19 mouse cellular contexts compared by ENCODE assay signal in genomic region chr11:118397806-118398530, GRCm38 (mm10). TPM values are rescaled to one million over a fixed set of nuclear protein-coding genes. Genes with fewer than 3 reads are reported as not detected.
DNase-seq lines count a peak whose midpoint lies in the region.
"Had no signal": no experiment of that assay in that cellular context is flagged by ENCODE, and none has a peak within 500 bp of the region (broad histone marks: within the 10 kb centered on the region; RNA-seq: fewer than 3 reads in every experiment).

No protein-coding gene starts in this region.

- H3K9me3 ChIP-seq in embryonic facial prominence, embryonic 10.5 days, result no peaks in the 10 kb centered on the region
- H3K9me3 ChIP-seq in forebrain, embryonic 10.5 days, result no peaks in the 10 kb centered on the region; the same call in 1 of the 2 replicates
- H3K9me3 ChIP-seq: G1E; heart, embryonic 10.5 days; hindbrain, embryonic 10.5 days; liver, embryonic 13.5 days had no signal

- no peak overlapping the region for H3K4me3 ChIP-seq in embryonic facial prominence, embryonic 10.5 days
- H3K4me3 ChIP-seq in forebrain, embryonic 10.5 days, result no peak overlapping the region
- H3K4me3 ChIP-seq: heart, embryonic 10.5 days; hindbrain, embryonic 10.5 days; limb, embryonic 13.5 days; liver, embryonic 13.5 days had no signal

- DNase-seq in adrenal gland, adult (ENCODE audit: inconsistent age in 2 of 2, low spot score in 1 of 2), result peak; percentile 9 to 17
- DNase-seq in adrenal gland, postnatal 14 days, result no peak
- peak; percentile 92 for DNase-seq in heart, adult 11 months
- DNase-seq in heart, adult 18-20 months, result no peak
- peak; percentile 41 for DNase-seq in testis, postnatal 10 days (ENCODE audit: low spot score)
- no peak for DNase-seq in testis, postnatal 14 days (ENCODE audit: low spot score)
- no peak for DNase-seq in embryonic facial prominence, embryonic 10.5 days (ENCODE audit: low spot score)
- no peak for DNase-seq in forebrain, embryonic 10.5 days (ENCODE audit: extremely low spot score, low spot score)
- DNase-seq: kidney, adult 9 months; liver, embryonic 13.5 days; lung, embryonic 14.5 days; right cerebral cortex, adult 18-20 months; thymus, postnatal 14 days had no signal

- peaks cover 25% of the 10 kb centered on the region for H3K4me1 ChIP-seq in embryonic facial prominence, embryonic 10.5 days
- peaks cover 32% of the 10 kb centered on the region for H3K4me1 ChIP-seq in forebrain, embryonic 10.5 days

- H3K27me3 ChIP-seq in embryonic facial prominence, embryonic 10.5 days (replicated peaks; ENCODE audit: low read depth, poor library complexity, severe bottlenecking), result no peaks in the 10 kb centered on the region
- H3K27me3 ChIP-seq in forebrain, embryonic 10.5 days (ENCODE audit: poor library complexity, severe bottlenecking), result no peaks in the 10 kb centered on the region
- H3K27me3 ChIP-seq: limb, embryonic 13.5 days; liver, embryonic 13.5 days had no signal

- H3K36me3 ChIP-seq in embryonic facial prominence, embryonic 10.5 days (replicated peaks), result no peaks in the 10 kb centered on the region; the same call in 1 of the 2 replicates
- H3K36me3 ChIP-seq in forebrain, embryonic 10.5 days (replicated peaks), result no peaks in the 10 kb centered on the region
- H3K36me3 ChIP-seq: hindbrain, embryonic 10.5 days had no signal

- 94% methylated on average over 26 of the region's 26 CpGs for WGBS in embryonic facial prominence, embryonic 10.5 days
- WGBS in forebrain, embryonic 10.5 days, result 93% methylated on average over 26 of the region's 26 CpGs

- 0 out of 2 replicates have a peak overlapping the region, but pooled peaks have one; percentile 24 for H3K27ac ChIP-seq in embryonic facial prominence, embryonic 10.5 days (replicated peaks)
- H3K27ac ChIP-seq in forebrain, embryonic 10.5 days, result no peak overlapping the region
- H3K27ac ChIP-seq: heart, embryonic 10.5 days; hindbrain, embryonic 10.5 days; limb, embryonic 13.5 days; liver, embryonic 13.5 days had no signal

RNA-seq across cellular contexts. Expression of gene Lgals3bp, which starts 3.9 kb away (rescaled TPM):
- total RNA-seq in adrenal gland, postnatal 14 days (2021), result 51.1 and 59.7 TPM in 2 replicates
- total RNA-seq in heart, adult 18-20 months (2021), result 10 to 100 TPM; 19.6 to 34.9 TPM
- 0.86 and 0.88 TPM in 2 replicates for polyA plus RNA-seq in embryonic facial prominence, embryonic 10.5 days (2016; fragmentation: Nextera tagmentation; extraction: Ambion mirVana)
- 0.47 and 1.0 TPM in 2 replicates for polyA plus RNA-seq in forebrain, embryonic 10.5 days (2016; fragmentation: Nextera tagmentation; extraction: Ambion mirVana)

RNA-seq across cellular contexts. Expression of gene Cant1, which starts 20.9 kb away (rescaled TPM):
- 25.3 and 28.4 TPM in 2 replicates for total RNA-seq in adrenal gland, postnatal 14 days (2021)
- 10 to 100 TPM; 17.5 to 18.6 TPM for total RNA-seq in heart, adult 18-20 months (2021)
- 20.2 and 20.8 TPM in 2 replicates for polyA plus RNA-seq in embryonic facial prominence, embryonic 10.5 days (2016; fragmentation: Nextera tagmentation; extraction: Ambion mirVana)
- 19.0 and 19.2 TPM in 2 replicates for polyA plus RNA-seq in forebrain, embryonic 10.5 days (2016; fragmentation: Nextera tagmentation; extraction: Ambion mirVana)

RNA-seq across cellular contexts. Expression of gene C1qtnf1, which starts 30.0 kb away (rescaled TPM):
- total RNA-seq in adrenal gland, postnatal 14 days (2021), result 23.7 and 29.2 TPM in 2 replicates
- total RNA-seq in heart, adult 18-20 months (2021), result 10 to 100 TPM; 13.4 to 16.4 TPM
- 2.6 and 3.4 TPM in 2 replicates for polyA plus RNA-seq in embryonic facial prominence, embryonic 10.5 days (2016; fragmentation: Nextera tagmentation; extraction: Ambion mirVana)
- 1.5 and 2.3 TPM in 2 replicates for polyA plus RNA-seq in forebrain, embryonic 10.5 days (2016; fragmentation: Nextera tagmentation; extraction: Ambion mirVana)
- total RNA-seq: common myeloid progenitor, adult 5-6 weeks had no signal
- polyA plus RNA-seq: CD4-positive, CD25-positive, alpha-beta regulatory T cell, adult 4 months; G1E had no signal

RNA-seq across cellular contexts. Expression of gene Timp2, which starts 42.4 kb away (rescaled TPM):
- 78.9 and 94.3 TPM in 2 replicates for total RNA-seq in adrenal gland, postnatal 14 days (2021)
- total RNA-seq in heart, adult 18-20 months (2021), result 100 to 1,000 TPM in 1 of 2 experiments, 10 to 100 TPM in 1; 75.0 to 102 TPM
- 40.0 and 46.9 TPM in 2 replicates for polyA plus RNA-seq in embryonic facial prominence, embryonic 10.5 days (2016; fragmentation: Nextera tagmentation; extraction: Ambion mirVana)
- polyA plus RNA-seq in forebrain, embryonic 10.5 days (2016; fragmentation: Nextera tagmentation; extraction: Ambion mirVana), result 31.3 and 35.1 TPM in 2 replicates
- total RNA-seq: G1E had no signal
- polyA plus RNA-seq: G1E had no signal

RNA-seq across cellular contexts. Expression of gene Cep295nl, which starts 55.7 kb away (rescaled TPM):
- total RNA-seq in adrenal gland, postnatal 14 days (2021), result 0.67 and 1.7 TPM in 2 replicates
- under 1 TPM; 0.39 to 0.42 TPM for total RNA-seq in heart, adult 18-20 months (2021)
- polyA plus RNA-seq in embryonic facial prominence, embryonic 10.5 days (2016; fragmentation: Nextera tagmentation; extraction: Ambion mirVana), result 0.13 and 0.56 TPM in 2 replicates
- 0.16 and 0.26 TPM in 2 replicates for polyA plus RNA-seq in forebrain, embryonic 10.5 days (2016; fragmentation: Nextera tagmentation; extraction: Ambion mirVana)
- total RNA-seq: common myeloid progenitor, adult 5-6 weeks had no signal
- polyA plus RNA-seq: G1E; liver, embryonic 13.5 days had no signal

Comparison
In these comparisons a context has a peak if more than half of its experiments do, and no peak if none do; other contexts are left out.
1. DNase-seq: peak in adrenal gland, adult (2 of 2), heart, adult 11 months (single experiment) and testis, postnatal 10 days (single experiment); none in adrenal gland, postnatal 14 days (single experiment), heart, adult 18-20 months (0 of 2), testis, postnatal 14 days (single experiment), embryonic facial prominence, embryonic 10.5 days (single experiment) and forebrain, embryonic 10.5 days (single experiment).